Mouse (Mus musculus) ZHBTc4 (cell line): ENCODE measurements at regions not wholly inside any gene's neighbourhood (a gene's known extent, or its start where the extent isn't known, plus 50 kb on each side); places are given as distances from the start of the nearest gene placed in this dataset.

ENCODE experiments used
- DNase-seq: peaks from one replicate; pipeline ENCODE4 v3.0.0-alpha.2; 2011; ENCODE audit warnings: low read depth, low spot score

DNA sequence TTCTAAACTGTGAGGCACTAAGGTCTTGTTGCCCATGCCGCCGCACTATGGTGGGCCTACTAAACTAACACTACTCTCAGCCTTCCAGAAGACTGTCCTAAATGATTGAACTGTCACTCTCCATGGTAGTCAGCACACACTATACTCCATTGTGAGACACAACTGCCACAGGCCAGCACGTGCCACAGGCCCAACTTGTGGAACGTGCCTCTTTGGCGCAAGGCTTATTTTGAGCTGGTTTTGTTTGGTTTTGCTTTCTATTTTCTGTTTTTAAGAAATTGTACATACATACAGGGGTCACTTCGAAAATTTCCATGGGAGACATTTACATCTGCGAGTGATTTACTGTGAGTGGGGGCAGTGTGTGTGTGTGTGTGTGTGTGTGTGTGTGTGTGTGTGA lies 126.8 kb upstream of the 3110018I06Rik start:
- no peak for DNase-seq

DNA sequence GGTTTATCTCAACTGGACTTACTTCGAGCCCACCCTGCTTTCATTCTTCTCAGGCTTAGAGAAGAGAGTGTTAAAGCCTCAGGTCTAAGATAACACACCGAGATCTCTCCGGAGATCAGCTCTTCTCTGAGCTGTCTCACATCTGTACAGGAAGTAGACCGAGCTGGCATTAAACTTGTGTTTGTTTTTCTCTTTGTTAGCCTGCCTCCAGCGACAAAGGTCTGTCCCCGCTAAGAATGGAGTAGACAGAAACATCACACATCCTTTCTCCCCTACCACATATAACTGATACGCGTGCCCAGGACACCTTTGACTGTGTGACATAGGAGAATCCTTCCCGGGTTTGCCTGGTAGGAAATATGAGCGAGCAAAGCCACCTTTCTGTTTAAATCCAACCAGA lies 126.3 kb upstream of the 3110018I06Rik start:
- no peak for DNase-seq

DNA sequence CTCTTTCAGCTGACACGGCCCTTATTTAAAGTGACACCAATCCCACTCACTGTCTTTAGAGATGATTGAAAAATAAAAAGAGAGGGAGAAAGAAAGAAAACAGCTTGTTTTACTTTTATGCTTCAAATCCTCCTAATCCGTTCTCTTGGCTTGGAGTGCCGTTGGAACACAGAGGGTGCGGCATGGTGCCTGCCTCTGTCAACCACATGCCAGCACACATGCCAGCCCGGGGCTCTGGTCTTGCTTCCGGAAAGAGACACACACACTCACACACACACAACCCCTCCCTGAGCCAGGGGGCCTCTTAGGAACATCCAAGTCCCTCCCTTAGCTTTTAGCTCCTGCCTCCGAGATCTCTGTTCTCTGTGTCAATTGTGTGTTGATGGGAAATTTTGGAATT lies 116.2 kb upstream of the 3110018I06Rik start:
- DNase-seq, result no peak

DNA sequence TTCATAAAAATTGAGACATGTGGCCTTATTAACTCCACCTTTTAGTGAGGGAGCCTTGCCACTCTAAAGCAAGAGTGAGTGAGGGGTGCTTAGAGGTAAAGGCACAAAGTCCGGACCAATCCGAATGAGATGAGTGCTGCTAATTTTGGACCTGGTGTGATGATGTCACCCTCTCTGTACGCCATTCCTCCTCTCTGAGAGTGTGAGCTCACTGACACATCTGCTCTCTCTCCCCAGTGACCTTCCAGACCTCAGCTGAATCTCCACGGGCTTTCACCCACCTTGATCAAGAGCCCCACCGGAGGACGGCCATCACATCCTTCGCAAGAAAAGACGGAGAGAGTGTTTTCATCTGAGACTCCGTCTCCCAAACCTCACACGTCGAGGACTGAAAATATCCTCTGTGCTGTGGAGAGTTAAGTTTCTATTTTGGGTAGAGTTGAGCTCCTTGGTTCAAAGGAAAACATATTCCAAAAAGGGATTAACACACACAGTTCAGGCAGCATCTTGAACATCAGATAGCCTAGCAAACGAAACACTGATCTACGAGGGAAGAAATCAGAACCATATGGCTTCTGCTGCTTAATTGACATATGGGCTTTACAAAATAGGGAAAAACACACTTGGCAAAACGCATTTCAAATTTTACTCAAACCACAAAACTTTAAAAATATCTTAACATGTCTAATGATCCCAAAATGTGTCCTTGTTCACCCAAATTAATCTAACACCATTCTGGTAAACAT lies 96.2 kb upstream of the 3110018I06Rik start:
- no peak for DNase-seq

DNA sequence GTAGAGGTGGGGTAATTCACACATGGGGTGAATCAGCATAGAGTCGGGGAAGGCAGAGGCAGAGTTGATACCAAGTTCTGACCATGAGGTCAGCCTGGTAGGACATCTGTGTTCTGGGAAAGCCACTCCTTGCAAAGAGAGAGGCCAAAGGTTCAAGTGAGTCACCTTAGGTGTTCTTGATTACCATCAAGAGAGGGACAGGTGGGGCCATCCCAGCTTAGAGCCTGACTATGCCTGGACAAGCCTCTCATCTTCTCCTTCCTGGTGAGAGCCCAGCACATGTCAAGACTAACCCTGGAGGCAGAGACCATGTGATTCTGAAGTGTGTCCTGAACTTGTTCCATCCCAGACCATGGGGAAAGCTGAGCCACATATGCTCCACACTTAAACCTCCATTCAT lies 94.0 kb upstream of the 3110018I06Rik start:
- DNase-seq, result no peak

DNA sequence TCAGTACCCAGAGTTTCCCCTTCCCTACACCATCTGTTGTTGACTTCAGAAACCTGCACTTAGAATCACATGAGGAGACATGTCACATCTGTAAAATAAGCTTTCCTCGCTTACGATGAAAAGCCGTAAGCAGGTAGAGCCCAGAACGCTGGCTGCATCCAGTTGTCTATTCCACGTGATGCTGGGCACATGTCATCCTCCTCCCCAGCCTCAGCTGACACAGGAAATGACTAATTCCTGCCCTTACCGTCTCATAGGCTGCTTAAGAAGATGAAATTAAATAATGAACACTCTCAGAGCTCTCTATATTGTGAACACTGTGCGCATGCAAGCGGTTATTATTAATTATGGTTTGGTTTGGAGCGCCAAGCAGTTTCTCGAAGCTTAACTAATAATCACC lies 83.6 kb upstream of the 3110018I06Rik start:
- no peak for DNase-seq

DNA sequence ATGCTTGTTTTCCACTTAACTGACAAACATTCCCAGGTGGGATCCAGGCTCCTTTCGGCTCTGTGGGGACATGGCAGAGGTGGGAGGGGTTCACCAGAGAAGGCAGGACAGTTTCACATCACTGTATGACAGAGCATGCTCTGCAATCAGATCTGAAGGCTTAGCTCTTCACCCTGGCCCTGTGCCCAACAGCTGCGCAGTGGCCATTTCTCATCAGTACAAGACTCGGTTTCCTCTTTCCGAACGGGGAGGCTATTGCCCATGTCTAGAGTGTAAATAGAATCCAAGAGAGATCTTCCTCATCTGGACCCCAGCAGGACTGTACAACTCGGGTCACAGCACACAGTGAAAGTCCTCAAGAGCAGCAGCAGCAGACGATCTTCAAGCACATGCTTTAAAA lies 64.5 kb upstream of the 3110018I06Rik start:
- DNase-seq, result no peak

DNA sequence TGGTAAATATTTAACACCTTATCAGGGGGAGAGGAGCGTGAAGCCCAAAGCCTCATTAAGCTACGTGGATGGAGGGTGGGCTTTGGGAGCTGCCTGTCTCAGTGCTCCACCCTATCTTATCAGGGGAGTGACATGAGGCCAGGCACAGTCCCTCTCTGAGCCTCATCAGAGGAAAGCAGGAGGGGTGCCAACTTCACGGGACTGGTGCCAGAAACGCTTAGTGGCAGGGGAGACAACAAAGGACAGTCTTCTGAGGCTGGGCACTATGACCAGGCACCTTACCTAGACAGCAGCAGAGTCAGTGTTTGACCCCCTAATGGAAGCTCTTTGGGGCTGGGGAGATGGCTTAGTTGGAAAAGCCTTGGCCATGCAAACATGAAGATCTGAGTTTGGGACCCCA lies 49.9 kb upstream of the 3110018I06Rik start:
- no peak for DNase-seq
